Mouse (Mus musculus): ENCODE measurements around the gene Apol7a. TPM values are rescaled to one million over a fixed set of nuclear protein-coding genes. Genes with fewer than 3 reads are reported as not detected.
"Not testable (repeated sequence)": the region's sequence is repeated elsewhere in the genome, so short reads cannot be mapped to it uniquely, and the experiment has no call there.

Gene Apol7a
- polyA plus RNA-seq (2015; fragmentation: Nextera tagmentation; extraction: Ambion mirVana), result 30.9 and 31.4 TPM in 2 replicates

- peak within 1 kb of the TSS; percentile 54 for H3K4me2 ChIP-seq (replicated peaks; ENCODE audit: low read depth)
- H3K27me3 ChIP-seq (replicated peaks; ENCODE audit: control insufficient read depth, insufficient read depth, low read length); H3K4me1 ChIP-seq (replicated peaks; ENCODE audit: control insufficient read depth, insufficient read depth, low read length); H3K36me3 ChIP-seq (ENCODE audit: control insufficient read depth, insufficient read depth); H3K9me3 ChIP-seq (ENCODE audit: control insufficient read depth); H3K9ac ChIP-seq (ENCODE audit: low read depth, low read length): not testable (repeated sequence)
- TF ChIP-seq CTCF (IDR thresholded peaks at IDR 0.05; ENCODE audit: low read depth), result peak; percentile 82
- 39% methylated on average over 9 of the region's 9 CpGs for WGBS
- peak within 1 kb of the TSS; percentile 7 for H3K4me3 ChIP-seq (ENCODE audit: low read depth, low read length)
- peak; percentile 63 for ATAC-seq
- H3K27ac ChIP-seq (ENCODE audit: low read depth, low read length), result peak within 1 kb of the TSS; percentile 71
Measured at GRCm38 (mm10) chr15:77399027-77399426, at the start of gene Apol7a. TSS of gene Apol7a (minus strand) at chr15:77399110.

- H3K4me2 ChIP-seq (replicated peaks; ENCODE audit: low read depth); H3K4me3 ChIP-seq (ENCODE audit: low read depth, low read length); ATAC-seq; H3K27me3 ChIP-seq (replicated peaks; ENCODE audit: control insufficient read depth, insufficient read depth, low read length); H3K9me3 ChIP-seq (ENCODE audit: control insufficient read depth); H3K4me1 ChIP-seq (replicated peaks; ENCODE audit: control insufficient read depth, insufficient read depth, low read length); H3K36me3 ChIP-seq (ENCODE audit: control insufficient read depth, insufficient read depth); H3K27ac ChIP-seq (ENCODE audit: low read depth, low read length); H3K9ac ChIP-seq (ENCODE audit: low read depth, low read length): not testable (repeated sequence)
- 92% methylated on average over 2 of the region's 2 CpGs for WGBS
Measured at GRCm38 (mm10) chr15:77447392-77447791, 48.5 kb upstream of the Apol7a start, which contains the start of gene Apol7b. TSS of gene Apol7b (minus strand) at chr15:77447492.

DNA sequence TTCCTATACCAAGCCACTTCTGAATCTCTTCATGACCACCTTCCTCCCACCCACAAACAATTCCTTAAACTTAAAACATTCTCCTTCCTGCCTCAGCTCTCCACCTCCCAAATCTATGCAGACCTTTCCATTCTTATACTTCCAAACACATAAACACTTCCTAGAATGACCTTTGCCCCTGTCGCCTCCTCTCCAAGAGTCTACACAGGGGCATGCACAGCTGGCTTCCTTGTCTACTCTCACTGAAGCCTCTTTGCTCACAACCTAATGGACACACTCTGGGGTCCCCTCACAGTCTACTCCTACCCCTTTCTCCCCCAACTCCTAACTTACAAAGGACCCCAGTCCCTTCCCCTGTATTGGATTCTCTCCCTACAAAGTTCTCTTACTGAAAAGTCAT lies 46.8 kb upstream of the Apol7a start:
- not testable (repeated sequence) for H3K9me3 ChIP-seq (ENCODE audit: control insufficient read depth); H3K9ac ChIP-seq (ENCODE audit: low read depth, low read length); H3K27me3 ChIP-seq (replicated peaks; ENCODE audit: control insufficient read depth, insufficient read depth, low read length); H3K27ac ChIP-seq (ENCODE audit: low read depth, low read length); H3K4me3 ChIP-seq (ENCODE audit: low read depth, low read length); H3K4me1 ChIP-seq (replicated peaks; ENCODE audit: control insufficient read depth, insufficient read depth, low read length); H3K36me3 ChIP-seq (ENCODE audit: control insufficient read depth, insufficient read depth); H3K4me2 ChIP-seq (replicated peaks; ENCODE audit: low read depth)
- 50% methylated on average over 1 of the region's 1 CpGs for WGBS
- ATAC-seq, result peak; percentile 53

- H3K4me3 ChIP-seq (ENCODE audit: low read depth, low read length); H3K27me3 ChIP-seq (replicated peaks; ENCODE audit: control insufficient read depth, insufficient read depth, low read length); H3K4me1 ChIP-seq (replicated peaks; ENCODE audit: control insufficient read depth, insufficient read depth, low read length); H3K36me3 ChIP-seq (ENCODE audit: control insufficient read depth, insufficient read depth); H3K4me2 ChIP-seq (replicated peaks; ENCODE audit: low read depth); ATAC-seq; H3K9me3 ChIP-seq (ENCODE audit: control insufficient read depth); H3K27ac ChIP-seq (ENCODE audit: low read depth, low read length); H3K9ac ChIP-seq (ENCODE audit: low read depth, low read length): not testable (repeated sequence)
- 80% methylated on average over 7 of the region's 8 CpGs for WGBS
Measured at GRCm38 (mm10) chr15:77444746-77445145, 45.8 kb upstream of the Apol7a start.

DNA sequence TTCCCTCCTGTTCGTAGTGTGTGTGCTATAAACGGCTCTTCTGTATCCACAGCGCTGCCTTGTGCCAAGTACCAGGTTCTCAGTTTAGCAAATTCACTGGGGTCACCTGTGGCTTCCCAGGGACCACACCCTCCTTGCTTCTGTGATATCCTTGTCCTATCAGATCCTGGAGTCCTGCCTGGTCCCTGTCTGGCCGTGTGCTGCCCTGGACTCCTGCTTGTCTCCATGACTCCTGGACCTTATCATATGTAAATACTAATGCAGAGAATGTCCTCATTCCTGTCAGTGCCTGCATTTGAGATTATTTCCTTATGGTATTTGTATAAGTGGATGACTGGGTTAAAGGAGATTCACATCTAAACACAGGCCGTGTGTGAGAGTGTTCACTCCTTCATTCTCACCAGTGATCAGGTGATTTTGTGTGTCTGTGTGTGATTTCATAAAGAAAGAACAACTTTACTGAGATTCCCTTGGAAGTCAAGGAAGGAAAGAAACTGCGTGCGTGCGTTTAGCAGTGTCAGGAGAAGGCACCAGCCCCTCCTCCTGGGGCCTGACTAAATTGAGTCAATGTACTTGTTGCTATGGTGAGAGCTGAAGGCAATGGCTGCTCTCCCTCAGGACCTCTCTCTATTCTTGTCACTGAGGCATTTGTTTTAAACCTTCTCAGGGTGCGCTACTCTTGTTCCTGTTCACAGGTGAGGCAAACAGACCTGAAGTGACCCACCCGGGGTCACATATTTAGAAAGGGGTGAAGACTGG lies 30.0 kb upstream of the Apol7a start:
- WGBS, result 33% methylated on average over 9 of the region's 10 CpGs
- not testable (repeated sequence) for H3K4me1 ChIP-seq (replicated peaks; ENCODE audit: control insufficient read depth, insufficient read depth, low read length); H3K9ac ChIP-seq (ENCODE audit: low read depth, low read length); H3K9me3 ChIP-seq (ENCODE audit: control insufficient read depth); H3K4me2 ChIP-seq (replicated peaks; ENCODE audit: low read depth); H3K36me3 ChIP-seq (ENCODE audit: control insufficient read depth, insufficient read depth); H3K27me3 ChIP-seq (replicated peaks; ENCODE audit: control insufficient read depth, insufficient read depth, low read length); H3K4me3 ChIP-seq (ENCODE audit: low read depth, low read length); H3K27ac ChIP-seq (ENCODE audit: low read depth, low read length)
- ATAC-seq, result peak; percentile 77

DNA sequence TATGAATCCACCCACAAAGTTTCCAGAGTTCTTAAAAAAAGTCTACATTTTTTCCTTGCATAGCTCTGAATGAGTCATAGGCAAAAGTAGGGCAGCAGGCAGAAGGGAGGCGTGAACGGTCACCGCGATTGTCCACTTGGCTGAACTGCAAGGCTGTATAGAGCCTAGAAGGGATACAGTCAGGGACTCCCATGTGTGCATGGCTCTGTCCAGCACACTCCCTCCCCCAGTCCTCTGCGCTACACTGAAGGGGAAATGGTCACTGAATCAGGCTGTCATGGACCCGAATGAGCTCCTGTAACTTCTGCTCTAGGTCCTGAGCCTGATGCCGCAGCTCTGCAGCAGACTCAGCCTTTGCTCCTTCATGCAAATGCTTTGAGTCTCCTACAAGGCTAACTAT lies 24.0 kb upstream of the Apol7a start:
- WGBS, result 73% methylated on average over 3 of the region's 7 CpGs
- not testable (repeated sequence) for H3K36me3 ChIP-seq (ENCODE audit: control insufficient read depth, insufficient read depth); H3K4me2 ChIP-seq (replicated peaks; ENCODE audit: low read depth)

GRCm38 (mm10) chr15:77419657-77420056 lies 20.7 kb upstream of the Apol7a start:
- no CpG with 5 or more reads among the region's 3 CpGs for WGBS

More for the DNA sequence above, 24.0 kb upstream of the Apol7a start:
- H3K27ac ChIP-seq (ENCODE audit: low read depth, low read length); H3K4me3 ChIP-seq (ENCODE audit: low read depth, low read length); H3K9me3 ChIP-seq (ENCODE audit: control insufficient read depth); H3K9ac ChIP-seq (ENCODE audit: low read depth, low read length); ATAC-seq; H3K4me1 ChIP-seq (replicated peaks; ENCODE audit: control insufficient read depth, insufficient read depth, low read length); H3K27me3 ChIP-seq (replicated peaks; ENCODE audit: control insufficient read depth, insufficient read depth, low read length): not testable (repeated sequence)

DNA sequence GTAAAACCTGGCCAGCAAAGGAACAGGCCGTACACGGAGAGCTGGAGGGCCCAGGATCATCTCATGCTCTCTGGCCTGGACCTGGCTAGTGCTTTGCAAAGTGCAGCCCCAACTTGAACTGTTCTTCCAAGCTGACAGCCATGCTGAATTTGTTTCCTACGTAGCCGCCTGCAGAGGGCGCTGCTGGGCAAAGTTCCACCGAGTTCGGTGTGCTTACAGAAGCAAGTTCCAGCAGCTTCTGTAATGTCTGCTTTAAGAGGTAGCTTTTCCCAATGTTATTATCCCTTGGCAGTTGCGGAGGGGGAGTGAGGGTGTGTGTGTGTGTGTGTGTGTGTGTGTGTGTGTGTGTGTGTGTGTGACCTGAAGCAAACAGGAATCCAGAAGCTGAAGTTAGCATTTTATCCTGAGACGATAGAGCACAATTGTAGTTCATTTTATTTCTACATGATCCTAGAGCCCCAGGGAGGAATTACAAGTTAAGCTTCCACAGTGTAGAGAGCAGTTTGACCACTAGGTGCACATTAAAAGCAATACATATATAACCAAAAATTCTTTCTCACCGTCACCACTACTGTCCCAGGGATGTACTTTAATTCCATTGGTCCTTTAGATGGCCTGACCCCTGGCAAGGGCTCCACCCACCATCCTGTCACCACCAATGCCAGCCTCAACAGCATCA lies 17.9 kb upstream of the Apol7a start:
- not testable (repeated sequence) for H3K27ac ChIP-seq (ENCODE audit: low read depth, low read length); H3K27me3 ChIP-seq (replicated peaks; ENCODE audit: control insufficient read depth, insufficient read depth, low read length); H3K36me3 ChIP-seq (ENCODE audit: control insufficient read depth, insufficient read depth); H3K9ac ChIP-seq (ENCODE audit: low read depth, low read length); H3K4me1 ChIP-seq (replicated peaks; ENCODE audit: control insufficient read depth, insufficient read depth, low read length); H3K9me3 ChIP-seq (ENCODE audit: control insufficient read depth); H3K4me3 ChIP-seq (ENCODE audit: low read depth, low read length); ATAC-seq; H3K4me2 ChIP-seq (replicated peaks; ENCODE audit: low read depth)
- 21% methylated on average over 2 of the region's 10 CpGs for WGBS

More at GRCm38 (mm10) chr15:77419657-77420056, 20.7 kb upstream of the Apol7a start:
- not testable (repeated sequence) for H3K27me3 ChIP-seq (replicated peaks; ENCODE audit: control insufficient read depth, insufficient read depth, low read length); H3K36me3 ChIP-seq (ENCODE audit: control insufficient read depth, insufficient read depth); ATAC-seq; H3K9ac ChIP-seq (ENCODE audit: low read depth, low read length); H3K9me3 ChIP-seq (ENCODE audit: control insufficient read depth); H3K27ac ChIP-seq (ENCODE audit: low read depth, low read length); H3K4me2 ChIP-seq (replicated peaks; ENCODE audit: low read depth); H3K4me3 ChIP-seq (ENCODE audit: low read depth, low read length); H3K4me1 ChIP-seq (replicated peaks; ENCODE audit: control insufficient read depth, insufficient read depth, low read length)

DNA sequence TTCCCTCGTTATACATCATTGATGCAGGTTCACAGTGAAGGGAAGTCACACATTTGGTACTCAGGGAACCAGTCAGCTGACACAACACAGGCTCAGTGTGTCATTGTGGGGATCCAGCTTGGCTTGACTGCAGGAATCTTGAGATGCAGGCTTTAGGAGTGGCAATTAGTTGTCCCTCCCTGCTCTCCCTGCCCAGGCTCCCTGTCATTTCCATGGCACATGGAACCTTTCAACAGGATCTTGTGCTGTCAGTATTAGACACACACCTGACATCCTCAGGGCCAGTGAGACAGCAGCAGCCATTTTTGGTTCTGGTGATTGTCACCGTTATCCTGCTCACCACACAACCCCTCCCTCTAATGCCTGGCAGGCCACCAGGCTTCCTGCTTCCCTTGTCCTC lies 16.7 kb upstream of the Apol7a start:
- H3K36me3 ChIP-seq (ENCODE audit: control insufficient read depth, insufficient read depth); H3K4me2 ChIP-seq (replicated peaks; ENCODE audit: low read depth); H3K27ac ChIP-seq (ENCODE audit: low read depth, low read length); H3K27me3 ChIP-seq (replicated peaks; ENCODE audit: control insufficient read depth, insufficient read depth, low read length); H3K9me3 ChIP-seq (ENCODE audit: control insufficient read depth); ATAC-seq; H3K4me3 ChIP-seq (ENCODE audit: low read depth, low read length); H3K9ac ChIP-seq (ENCODE audit: low read depth, low read length); H3K4me1 ChIP-seq (replicated peaks; ENCODE audit: control insufficient read depth, insufficient read depth, low read length): not testable (repeated sequence)
- WGBS, result 65% methylated on average over 2 of the region's 2 CpGs

Measured in intestine, postnatal 0 days (tissue).